Mouse (Mus musculus) monocyte, adult 2 months (primary cell): ENCODE data around the gene Sfmbt1.

ENCODE experiments used
- DNase-seq, 2 experiments: peaks; one replicate each; pipeline ENCODE4 v3.0.0; 2022; ENCODE audit warnings: low spot score in 2 of 2, low read depth in 1 of 2

The Sfmbt1 gene

GRCm38 (mm10) chr14:30824456-30824995, 109.9 kb downstream of the Sfmbt1 start:
- no peak for DNase-seq

- no peak for DNase-seq
Measured at GRCm38 (mm10) chr14:30825021-30825475, 110.4 kb downstream of the Sfmbt1 start.

DNA sequence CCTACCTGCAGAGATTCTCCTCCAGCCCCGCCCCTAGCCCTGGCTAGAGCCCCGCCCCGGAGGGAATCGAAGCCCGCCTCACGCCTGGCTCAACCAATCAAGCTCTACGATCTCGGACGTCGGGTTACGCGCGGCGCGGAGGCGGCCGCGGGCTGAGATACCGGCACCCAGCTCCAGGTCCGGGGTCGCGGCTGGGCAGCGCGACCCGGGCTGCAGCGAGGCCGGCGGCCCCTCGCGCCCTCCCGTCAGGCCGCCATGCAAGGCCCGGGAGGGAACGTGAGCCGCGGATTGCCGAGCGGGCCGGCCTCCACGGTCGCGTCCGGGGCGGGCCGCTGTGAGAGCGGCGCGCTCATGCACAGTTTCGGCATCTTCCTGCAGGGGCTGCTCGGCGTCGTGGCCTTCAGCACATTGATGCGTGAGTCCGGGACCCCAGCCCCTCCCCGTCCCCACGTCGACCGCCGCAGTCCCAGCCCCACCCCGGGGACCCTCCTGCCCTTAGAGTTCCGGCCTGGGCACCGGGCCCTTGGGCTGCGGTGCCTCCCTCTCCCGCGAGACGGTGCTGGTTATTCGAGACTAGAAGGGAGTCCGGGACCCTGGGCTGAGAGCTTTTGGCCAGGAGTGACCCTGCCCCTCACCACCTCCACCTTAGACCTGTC, 111.0 kb downstream of the Sfmbt1 start, which contains the start of gene Tmem110:
TSS of gene Tmem110 (plus strand) at position 115 of the 656 bp plus-strand sequence.
- peak; percentile 21 to 63 for DNase-seq

- peak in 1 of 2 experiments; percentile 42 for DNase-seq
Measured at GRCm38 (mm10) chr14:30826174-30827140, 111.8 kb downstream of the Sfmbt1 start.

DNA sequence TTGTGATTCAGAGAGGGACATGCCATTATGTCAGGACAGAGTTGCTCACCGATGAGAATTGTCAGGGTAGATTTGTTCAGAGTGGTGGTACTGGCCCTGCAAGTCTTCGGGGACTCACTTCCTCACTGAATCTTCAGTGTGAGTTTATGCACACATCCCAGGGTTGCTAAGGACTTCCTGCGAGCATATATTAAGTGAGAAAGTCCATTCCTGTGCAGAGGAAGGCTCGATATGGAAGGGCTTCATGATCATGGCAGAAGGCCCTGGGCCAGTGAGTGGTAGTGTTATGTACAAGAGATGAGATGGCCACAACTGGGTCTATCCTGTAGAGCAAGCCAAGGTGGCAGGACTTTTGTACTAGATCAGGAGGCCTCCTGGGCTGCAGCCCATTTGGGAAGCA, 112.8 kb downstream of the Sfmbt1 start:
- no peak for DNase-seq

DNA sequence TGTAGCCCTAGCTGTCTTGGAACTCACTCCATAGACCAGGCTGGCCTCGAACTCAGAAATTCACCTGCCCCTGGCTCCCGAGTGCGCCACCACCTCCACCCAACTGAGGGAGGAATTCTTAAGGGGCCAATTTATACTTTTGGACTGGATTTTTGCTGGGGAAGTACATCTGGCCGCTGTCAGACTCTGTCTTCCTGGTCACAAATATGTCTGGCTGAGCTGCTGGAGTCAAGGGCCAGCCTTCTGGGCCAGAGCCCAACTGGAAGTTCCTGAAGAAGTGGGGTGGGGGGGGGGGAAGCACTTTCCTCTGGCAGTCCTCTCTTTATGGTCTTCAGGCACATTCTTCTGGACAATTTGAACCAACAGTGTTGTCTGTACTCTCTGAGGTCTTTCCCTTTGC, 113.4 kb downstream of the Sfmbt1 start:
- DNase-seq: no peak

DNA sequence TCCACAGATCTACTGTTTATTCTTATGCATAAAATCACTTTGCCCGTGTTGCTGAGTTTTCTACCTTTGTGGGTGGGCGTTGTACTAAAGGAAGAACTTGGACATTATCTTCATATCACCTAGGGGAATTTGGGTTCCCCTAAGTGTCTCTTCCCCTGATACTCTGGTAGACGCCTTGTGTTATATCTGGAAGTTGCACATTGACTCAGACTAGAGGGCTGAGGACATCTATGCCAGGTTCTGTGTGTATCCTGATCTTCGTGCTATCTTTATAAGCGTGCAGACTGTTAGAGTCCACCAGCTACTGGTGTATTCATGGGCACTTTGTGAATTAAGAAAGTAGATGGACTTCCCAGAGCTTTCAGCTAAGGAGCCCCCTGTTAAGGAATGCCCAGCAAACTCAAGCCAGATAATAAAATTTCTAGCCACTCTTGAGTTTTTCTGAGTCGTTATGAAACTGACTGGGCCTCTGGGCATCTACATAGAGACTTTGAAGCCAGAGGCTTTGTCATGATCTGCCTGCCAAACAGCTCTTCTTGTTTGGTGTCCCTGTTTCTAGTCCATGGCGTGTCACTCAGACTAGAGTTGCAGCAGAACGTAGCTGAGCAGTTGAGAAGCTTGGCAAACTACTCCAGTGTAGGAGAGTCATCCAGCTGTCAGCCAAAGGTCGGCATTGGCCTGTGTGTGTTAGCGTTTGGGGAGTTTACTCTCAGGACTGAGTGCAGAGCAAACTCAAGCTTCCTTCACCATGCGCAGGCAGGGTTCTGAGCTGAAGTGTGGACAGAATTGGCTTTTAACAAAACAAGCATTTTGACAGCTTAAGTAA, 114.2 kb downstream of the Sfmbt1 start:
- DNase-seq: no peak

DNA sequence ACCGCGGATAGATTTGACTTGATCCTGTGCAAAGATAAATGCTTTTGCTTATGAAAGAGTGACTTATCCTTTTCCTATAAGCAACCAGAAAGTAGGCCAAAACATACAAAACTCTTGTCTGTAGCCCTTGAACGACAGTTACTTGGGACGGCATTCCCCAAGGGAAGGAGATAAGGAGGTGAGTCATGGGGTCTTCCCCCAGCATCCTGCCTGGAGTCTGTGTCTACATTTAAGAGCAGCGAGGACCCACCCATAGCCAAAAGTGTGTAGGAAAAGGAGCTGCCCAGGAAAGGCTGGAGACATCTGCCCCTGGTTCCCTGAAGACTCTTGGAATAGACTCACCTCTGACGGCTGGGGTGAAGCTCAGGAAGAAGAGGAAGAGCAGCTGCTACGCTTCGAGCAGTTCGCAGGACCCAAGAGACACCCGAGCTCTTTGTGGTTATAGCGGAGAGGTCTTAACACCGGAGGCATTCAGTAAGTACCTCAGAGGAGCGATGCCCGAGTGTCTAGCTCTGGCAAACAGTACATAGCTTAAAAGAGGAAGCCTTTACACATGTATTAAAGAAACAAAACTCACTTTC, 122.9 kb downstream of the Sfmbt1 start:
- DNase-seq: no peak

DNA sequence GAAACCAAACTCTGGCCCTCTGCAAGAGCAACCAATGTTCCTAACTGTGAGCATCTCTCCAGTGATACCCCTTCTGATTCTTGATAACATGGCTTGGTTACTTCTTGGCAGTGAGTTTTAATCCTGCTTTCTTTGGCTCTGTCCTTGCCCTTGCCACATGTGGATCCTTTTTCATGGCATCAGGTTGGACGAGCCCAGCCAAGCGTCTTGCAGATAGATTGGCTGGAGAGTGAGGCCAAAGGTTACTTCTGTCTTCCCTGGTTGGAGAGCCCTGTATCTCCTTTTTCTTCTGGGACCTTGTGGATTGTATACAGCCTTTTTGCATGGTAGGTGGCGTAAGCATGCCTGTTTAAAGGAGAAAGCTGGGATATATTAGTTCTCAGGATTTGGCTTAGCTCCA, 129.1 kb downstream of the Sfmbt1 start:
- DNase-seq: no peak

- no peak for DNase-seq
Measured at GRCm38 (mm10) chr14:30850504-30850903, 135.9 kb downstream of the Sfmbt1 start.

DNA sequence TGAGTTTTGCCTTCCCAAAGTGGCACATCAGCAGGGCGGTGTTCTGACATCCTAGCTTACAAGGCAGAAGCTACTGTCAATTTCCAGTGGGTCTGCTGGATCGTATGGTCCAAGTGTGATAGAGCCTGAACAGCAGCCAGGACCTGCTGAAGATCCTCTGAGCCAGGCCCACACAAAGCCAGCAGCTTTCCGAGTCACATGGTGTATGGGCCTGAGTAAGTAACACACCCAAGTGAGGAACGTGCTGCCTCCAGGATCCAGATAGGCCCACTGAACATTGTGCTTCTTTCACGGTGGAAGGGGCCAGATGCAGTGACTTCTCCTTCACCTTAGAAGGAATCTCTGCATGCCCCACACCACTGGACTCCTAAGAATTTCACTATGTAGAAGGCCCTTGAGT, 137.7 kb downstream of the Sfmbt1 start:
- DNase-seq: no peak

GRCm38 (mm10) chr14:30855316-30855715, 140.7 kb downstream of the Sfmbt1 start:
- DNase-seq: no peak

GRCm38 (mm10) chr14:30856885-30857507, 142.3 kb downstream of the Sfmbt1 start:
- DNase-seq: no peak

DNA sequence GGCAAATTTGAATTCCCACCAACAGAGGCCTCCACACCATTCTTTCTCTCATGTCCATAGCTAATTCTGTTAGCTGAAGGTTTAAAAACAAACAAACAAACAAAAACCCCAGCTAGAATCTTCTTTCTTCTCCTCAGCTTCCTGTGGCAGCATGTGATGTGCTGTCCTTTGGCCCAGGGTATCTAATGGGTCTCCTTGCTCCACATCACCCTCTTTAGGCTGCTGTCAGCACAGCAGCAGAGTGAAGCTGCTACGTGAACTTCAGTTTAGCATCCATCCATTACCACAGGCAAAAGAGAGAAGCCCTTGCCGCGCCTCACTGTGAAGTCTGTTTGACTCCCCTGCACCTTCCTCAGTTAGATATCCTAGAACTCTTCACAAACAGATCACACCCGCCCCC, 143.3 kb downstream of the Sfmbt1 start:
- DNase-seq: no peak

- no peak for DNase-seq
Measured at GRCm38 (mm10) chr14:30861421-30862125, 146.9 kb downstream of the Sfmbt1 start.

- no peak for DNase-seq
Measured at GRCm38 (mm10) chr14:30862368-30862767, 147.7 kb downstream of the Sfmbt1 start.

- no peak for DNase-seq
Measured at GRCm38 (mm10) chr14:30865311-30865710, 150.7 kb downstream of the Sfmbt1 start.

GRCm38 (mm10) chr14:30867042-30867441, 152.4 kb downstream of the Sfmbt1 start:
- DNase-seq: peak in 1 of 2 experiments; percentile 24

DNA sequence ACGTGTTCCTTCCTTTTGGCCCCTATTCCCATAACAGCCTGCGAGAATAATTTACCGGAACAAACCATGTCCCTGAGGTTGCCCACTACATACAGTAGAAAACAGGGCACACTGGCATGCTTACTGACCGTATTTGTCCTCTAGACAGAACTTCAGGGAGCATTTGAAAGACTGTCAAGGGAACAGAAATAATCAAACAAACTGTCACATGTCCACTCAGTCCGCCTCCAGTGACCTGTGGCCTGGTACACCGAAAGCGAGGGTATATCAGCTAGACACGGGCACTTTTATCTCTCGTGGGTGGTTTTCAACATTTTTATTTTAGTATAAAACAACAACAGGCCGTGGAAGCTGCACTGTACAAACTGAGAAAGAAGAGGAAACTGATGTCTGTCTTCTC, 154.2 kb downstream of the Sfmbt1 start:
- no peak for DNase-seq
